Mouse (Mus musculus): ENCODE measurements around the gene Stk32b. TPM values are rescaled to one million over a fixed set of nuclear protein-coding genes. Genes with fewer than 3 reads are reported as not detected.

Stk32b gene
- polyA plus RNA-seq, 1 experiment from 2014 or later = 36.5 TPM

DNA sequence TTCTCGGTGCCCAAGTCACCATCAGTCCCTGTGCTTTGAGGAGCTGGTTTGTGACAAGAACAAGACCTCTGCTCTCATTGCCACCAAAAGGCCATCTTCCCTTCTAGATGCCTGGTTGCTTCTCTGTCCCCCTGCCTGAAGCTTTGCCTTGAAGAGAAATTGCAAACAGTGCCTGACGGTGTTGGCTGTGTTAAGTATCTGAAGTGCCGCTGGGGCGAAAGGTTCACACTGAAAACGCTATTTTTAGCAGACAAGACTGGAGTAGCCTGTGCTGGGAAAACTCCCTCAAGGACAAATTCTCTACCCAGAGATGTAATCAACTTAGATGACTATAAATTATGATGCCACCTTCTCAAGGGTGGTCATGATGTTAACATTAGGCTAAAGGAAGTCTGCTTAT lies 129.1 kb downstream of the Stk32b start:
- Histone ChIP-seq H3K27me3 (replicated peaks) (no peaks in the 10 kb centered on the region), H3K27ac (replicated peaks) (no peak overlapping the region), H3K36me3 (no peaks in the 10 kb centered on the region), H3K4me1 (no peaks in the 10 kb centered on the region), H3K9me3 (replicated peaks) (no peaks in the 10 kb centered on the region), H3K4me3 (replicated peaks) (no peak overlapping the region), H3K4me2 (no peak overlapping the region), H3K9ac (replicated peaks) (no peak overlapping the region)
- 71% methylated on average over 5 of the region's 5 CpGs for WGBS
- no peak for ATAC-seq (ENCODE audit: low FRiP score)

DNA sequence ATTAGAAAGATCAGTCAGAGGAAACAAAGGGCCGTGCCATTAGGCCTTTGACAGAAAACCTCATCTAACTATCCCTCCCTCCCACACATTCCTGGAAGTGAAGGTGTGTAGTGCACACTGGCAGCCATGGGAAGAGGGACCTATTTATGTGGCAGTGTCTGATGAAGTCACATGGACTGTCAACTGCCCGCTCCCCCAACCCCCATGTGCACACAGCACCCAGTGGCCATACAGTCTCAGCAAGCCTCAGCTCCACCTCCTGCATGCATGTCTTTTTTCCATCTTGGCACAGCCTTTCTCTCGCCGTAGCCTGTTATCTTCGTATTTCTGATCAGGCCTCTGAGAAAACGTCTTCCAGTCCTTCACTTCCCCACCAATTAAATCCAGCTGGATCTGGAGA lies 130.9 kb downstream of the Stk32b start:
- WGBS = 79% methylated on average over 6 of the region's 6 CpGs
- Histone ChIP-seq H3K27me3 (replicated peaks) (no peaks in the 10 kb centered on the region), H3K4me3 (replicated peaks) (no peak overlapping the region), H3K36me3 (no peaks in the 10 kb centered on the region), H3K9ac (replicated peaks) (no peak overlapping the region), H3K27ac (replicated peaks) (no peak overlapping the region), H3K4me1 (no peaks in the 10 kb centered on the region), H3K4me2 (no peak overlapping the region), H3K9me3 (replicated peaks) (no peaks in the 10 kb centered on the region)
- ATAC-seq (ENCODE audit: low FRiP score) = no peak

DNA sequence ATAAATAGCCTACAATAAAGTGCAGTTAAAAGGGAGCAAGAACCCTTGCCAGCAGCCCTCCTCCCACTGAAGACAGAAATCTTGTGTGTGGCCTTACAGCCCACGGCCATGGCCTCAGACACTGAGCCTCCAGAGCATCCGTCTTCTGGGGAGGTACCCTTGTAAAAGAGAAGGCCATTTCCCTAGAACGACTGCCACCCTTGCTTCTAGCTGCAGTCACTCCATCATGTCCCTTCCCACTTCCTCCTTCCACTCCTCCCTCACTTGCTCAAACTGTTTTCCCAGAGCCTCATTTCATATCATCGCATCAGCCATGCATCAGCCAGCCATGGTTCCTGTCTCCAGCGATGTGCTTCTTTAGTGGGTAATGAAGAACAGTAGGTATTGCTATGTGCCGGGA lies 141.5 kb downstream of the Stk32b start:
- WGBS = 72% methylated on average over 6 of the region's 6 CpGs
- no peak overlapping the region for H3K4me3 ChIP-seq (replicated peaks)
- no peaks in the 10 kb centered on the region for H3K36me3 ChIP-seq
- H3K9ac ChIP-seq (replicated peaks) = no peak overlapping the region
- no peak for ATAC-seq (ENCODE audit: low FRiP score)
- no peak overlapping the region for H3K4me2 ChIP-seq
- no peaks in the 10 kb centered on the region for H3K4me1 ChIP-seq
- no peak overlapping the region for H3K27ac ChIP-seq (replicated peaks)
- no peaks in the 10 kb centered on the region for H3K9me3 ChIP-seq (replicated peaks)
- no peaks in the 10 kb centered on the region for H3K27me3 ChIP-seq (replicated peaks)

DNA sequence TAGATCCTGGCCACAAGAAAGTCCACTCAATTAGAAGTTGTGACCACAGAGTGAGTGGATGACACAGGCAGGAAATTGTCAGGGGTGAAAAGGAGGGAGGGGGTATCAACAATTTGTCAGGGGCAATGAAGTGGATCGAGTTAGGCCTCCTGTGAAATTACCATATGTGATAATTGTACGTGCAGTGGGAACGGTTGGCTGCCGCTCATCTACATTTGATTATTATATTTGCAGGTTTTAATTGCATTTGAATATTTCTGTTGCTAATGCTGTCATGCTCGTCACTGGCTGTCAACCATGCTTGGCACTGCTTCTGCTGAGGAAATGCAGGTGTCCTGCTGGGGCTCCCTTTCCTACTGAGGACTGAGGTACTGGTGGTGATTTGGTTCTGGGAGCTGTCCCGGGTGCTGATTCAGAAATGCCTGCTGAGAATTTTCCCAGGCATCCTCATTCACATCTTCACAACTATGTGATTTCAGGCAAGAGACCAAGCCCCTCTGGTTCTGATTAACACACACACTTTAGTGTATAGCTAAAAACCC lies 159.6 kb downstream of the Stk32b start:
- H3K4me3 ChIP-seq (replicated peaks) = no peak overlapping the region
- no peak overlapping the region for H3K27ac ChIP-seq (replicated peaks)
- H3K9me3 ChIP-seq (replicated peaks) = no peaks in the 10 kb centered on the region
- no peak for ATAC-seq (ENCODE audit: low FRiP score)
- no peaks in the 10 kb centered on the region for H3K4me1 ChIP-seq
- H3K4me2 ChIP-seq = no peak overlapping the region
- 54% methylated on average over 6 of the region's 6 CpGs for WGBS
- no peak overlapping the region for H3K9ac ChIP-seq (replicated peaks)
- H3K36me3 ChIP-seq = no peaks in the 10 kb centered on the region
- no peaks in the 10 kb centered on the region for H3K27me3 ChIP-seq (replicated peaks)

DNA sequence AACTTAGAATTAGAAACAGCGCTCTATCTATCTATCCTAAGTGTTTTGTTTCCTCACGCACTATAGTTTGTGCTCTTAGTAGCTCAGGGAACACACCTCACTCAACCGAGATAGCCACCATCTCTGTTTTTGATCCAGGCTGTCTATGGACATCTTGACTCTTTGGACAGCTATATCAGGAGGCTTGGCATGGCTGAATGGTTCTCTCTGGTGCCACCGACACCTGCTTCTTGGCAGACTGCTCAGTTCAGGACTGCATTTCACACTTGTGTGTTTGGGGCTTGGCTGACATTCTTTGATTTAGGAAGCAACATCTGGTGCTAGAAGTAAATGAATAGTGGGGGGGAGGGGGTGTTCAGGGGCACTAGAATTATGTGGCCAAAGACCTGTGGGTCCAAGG lies 162.7 kb downstream of the Stk32b start:
- no peak overlapping the region for H3K9ac ChIP-seq (replicated peaks)
- no peaks in the 10 kb centered on the region for H3K4me1 ChIP-seq
- no peak overlapping the region for H3K4me3 ChIP-seq (replicated peaks)
- H3K9me3 ChIP-seq (replicated peaks) = no peaks in the 10 kb centered on the region
- H3K4me2 ChIP-seq = no peak overlapping the region
- ATAC-seq (ENCODE audit: low FRiP score) = no peak
- no peaks in the 10 kb centered on the region for H3K36me3 ChIP-seq
- H3K27me3 ChIP-seq (replicated peaks) = no peaks in the 10 kb centered on the region
- 92% methylated on average over 4 of the region's 4 CpGs for WGBS
- H3K27ac ChIP-seq (replicated peaks) = no peak overlapping the region

DNA sequence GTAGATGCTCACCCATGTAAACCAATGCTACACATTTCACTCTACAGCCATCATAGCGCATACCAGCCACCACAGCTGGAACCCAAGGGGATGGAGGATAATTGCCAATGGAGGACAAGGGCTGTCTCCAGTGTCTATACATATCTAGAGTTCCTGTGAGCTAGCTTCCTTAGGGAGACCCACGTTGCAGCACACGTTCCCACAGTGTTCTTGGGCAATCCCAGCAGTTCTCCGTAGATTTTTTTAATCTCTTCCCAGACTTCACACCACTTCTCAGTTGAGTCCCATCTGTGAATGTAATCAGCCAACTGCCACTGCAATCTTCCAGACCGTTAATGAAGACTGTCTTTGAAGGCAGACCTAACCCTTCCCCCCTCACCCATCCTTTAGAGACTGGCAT lies 165.3 kb downstream of the Stk32b start:
- 77% methylated on average over 5 of the region's 5 CpGs for WGBS
- no peak overlapping the region for H3K9ac ChIP-seq (replicated peaks)

DNA sequence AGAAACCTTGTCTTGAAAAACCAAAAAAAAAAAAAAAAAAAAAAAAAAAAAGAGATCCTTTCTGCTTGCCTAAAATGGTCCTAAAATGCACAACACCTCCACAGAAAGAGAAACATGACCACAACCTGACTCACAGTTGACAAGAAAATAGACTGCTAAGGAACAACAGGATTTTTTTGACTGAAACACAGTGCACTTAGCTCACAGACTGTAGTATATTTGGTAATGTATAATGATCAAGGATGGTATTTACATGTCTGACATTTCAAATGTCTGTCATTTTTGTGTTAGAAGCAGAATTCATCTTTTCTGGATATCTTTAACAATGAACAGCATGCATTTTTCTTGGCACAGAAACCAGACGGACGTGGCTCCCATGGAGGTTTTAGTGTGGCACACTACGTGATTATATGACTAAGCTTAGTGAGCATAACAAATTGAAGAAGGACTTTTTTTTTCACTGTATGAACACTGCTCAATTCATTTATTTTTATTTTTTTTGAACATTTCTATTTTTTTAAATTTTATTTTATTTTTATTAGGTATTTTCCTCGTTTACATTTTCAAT lies 181.2 kb downstream of the Stk32b start:
- Histone ChIP-seq H3K36me3 (no peaks in the 10 kb centered on the region), H3K9ac (replicated peaks) (no peak overlapping the region), H3K27me3 (replicated peaks) (no peaks in the 10 kb centered on the region), H3K4me3 (replicated peaks) (no peak overlapping the region), H3K4me2 (no peak overlapping the region), H3K27ac (replicated peaks) (no peak overlapping the region), H3K9me3 (replicated peaks) (no peaks in the 10 kb centered on the region), H3K4me1 (no peaks in the 10 kb centered on the region)
- 80% methylated on average over 4 of the region's 4 CpGs for WGBS
- ATAC-seq (ENCODE audit: low FRiP score) = no peak

More for the DNA sequence above, 165.3 kb downstream of the Stk32b start:
- no peak overlapping the region for H3K27ac ChIP-seq (replicated peaks)
- no peaks in the 10 kb centered on the region for H3K36me3 ChIP-seq
- no peak for ATAC-seq (ENCODE audit: low FRiP score)
- no peaks in the 10 kb centered on the region for H3K9me3 ChIP-seq (replicated peaks)
- H3K4me3 ChIP-seq (replicated peaks) = no peak overlapping the region
- no peak overlapping the region for H3K4me2 ChIP-seq
- H3K27me3 ChIP-seq (replicated peaks) = no peaks in the 10 kb centered on the region
- H3K4me1 ChIP-seq = no peaks in the 10 kb centered on the region

DNA sequence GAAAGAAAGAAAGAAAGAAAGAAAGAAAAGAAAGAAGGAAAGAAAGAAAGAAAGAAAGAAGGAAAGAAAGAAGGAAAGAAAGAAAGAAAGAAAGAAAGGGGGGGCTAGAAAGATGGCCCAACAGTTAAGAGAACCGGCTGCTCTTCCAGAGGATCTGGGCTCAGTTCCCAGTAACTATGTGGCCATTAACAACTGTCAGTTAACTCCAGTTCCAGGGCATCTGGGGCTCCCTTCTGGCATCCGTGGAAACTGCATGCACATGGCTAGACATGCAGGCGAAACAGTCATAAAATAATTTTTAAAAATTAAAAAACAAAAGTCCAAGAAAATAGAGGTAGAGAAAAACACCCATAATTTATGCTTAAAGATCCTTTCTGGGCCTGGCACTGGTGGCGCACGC lies 181.7 kb downstream of the Stk32b start:
- no peak for ATAC-seq (ENCODE audit: low FRiP score)
- Histone ChIP-seq H3K4me1 (no peaks in the 10 kb centered on the region), H3K4me2 (no peak overlapping the region), H3K27me3 (replicated peaks) (no peaks in the 10 kb centered on the region), H3K4me3 (replicated peaks) (no peak overlapping the region), H3K9ac (replicated peaks) (no peak overlapping the region), H3K9me3 (replicated peaks) (no peaks in the 10 kb centered on the region), H3K36me3 (no peaks in the 10 kb centered on the region), H3K27ac (replicated peaks) (no peak overlapping the region)
- WGBS = 82% methylated on average over 5 of the region's 5 CpGs

DNA sequence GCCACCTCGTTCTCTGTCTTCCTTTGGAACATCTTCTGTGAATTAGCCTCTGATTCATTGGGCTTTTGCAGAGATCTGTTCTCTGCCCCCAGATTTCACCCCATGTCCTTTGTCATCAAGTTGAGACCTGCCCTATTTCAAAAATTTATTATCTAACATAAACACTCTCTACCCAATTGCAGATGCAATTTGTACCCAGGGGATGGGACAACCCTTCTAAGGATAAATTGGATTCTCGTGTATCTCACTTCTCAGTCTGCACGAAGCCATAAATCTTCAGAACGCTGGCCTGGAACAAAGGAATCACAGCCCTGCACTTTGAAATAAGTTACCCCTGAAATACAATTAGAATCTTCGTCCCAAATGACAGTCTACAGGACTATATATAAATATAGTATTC lies 191.6 kb downstream of the Stk32b start:
- no peaks in the 10 kb centered on the region for H3K27me3 ChIP-seq (replicated peaks)
- H3K9me3 ChIP-seq (replicated peaks) = no peaks in the 10 kb centered on the region
- H3K4me2 ChIP-seq = no peak overlapping the region
- 47% methylated on average over 5 of the region's 5 CpGs for WGBS
- H3K4me3 ChIP-seq (replicated peaks) = no peak overlapping the region
- no peak for ATAC-seq (ENCODE audit: low FRiP score)
- H3K9ac ChIP-seq (replicated peaks) = no peak overlapping the region
- no peaks in the 10 kb centered on the region for H3K36me3 ChIP-seq
- no peaks in the 10 kb centered on the region for H3K4me1 ChIP-seq
- no peak overlapping the region for H3K27ac ChIP-seq (replicated peaks)

DNA sequence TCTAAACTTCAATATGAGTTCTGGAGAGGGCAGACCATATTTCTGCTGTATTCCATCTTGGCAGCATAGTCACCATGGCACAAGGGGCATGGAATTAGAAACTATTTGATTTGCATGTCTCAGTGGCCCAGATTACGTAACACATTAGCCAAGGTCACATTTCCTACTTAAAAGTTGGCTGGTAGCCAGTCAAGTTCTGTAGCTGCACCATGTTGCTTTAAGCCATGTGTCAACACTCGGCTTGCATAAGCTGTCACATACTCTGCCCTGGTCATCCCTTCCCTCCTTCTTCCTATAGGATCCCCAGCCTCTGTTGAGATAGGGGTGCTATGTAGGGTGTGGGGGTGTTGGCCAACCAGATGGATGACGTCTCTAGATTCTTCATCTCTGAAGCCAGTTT lies 196.5 kb downstream of the Stk32b start:
- no peak overlapping the region for H3K27ac ChIP-seq (replicated peaks)
- no peak for ATAC-seq (ENCODE audit: low FRiP score)
- H3K36me3 ChIP-seq = no peaks in the 10 kb centered on the region
- WGBS = 85% methylated on average over 3 of the region's 3 CpGs
- H3K4me2 ChIP-seq = no peak overlapping the region
- no peak overlapping the region for H3K4me3 ChIP-seq (replicated peaks)
- no peaks in the 10 kb centered on the region for H3K27me3 ChIP-seq (replicated peaks)
- H3K9ac ChIP-seq (replicated peaks) = no peak overlapping the region
- no peaks in the 10 kb centered on the region for H3K9me3 ChIP-seq (replicated peaks)
- H3K4me1 ChIP-seq = no peaks in the 10 kb centered on the region

DNA sequence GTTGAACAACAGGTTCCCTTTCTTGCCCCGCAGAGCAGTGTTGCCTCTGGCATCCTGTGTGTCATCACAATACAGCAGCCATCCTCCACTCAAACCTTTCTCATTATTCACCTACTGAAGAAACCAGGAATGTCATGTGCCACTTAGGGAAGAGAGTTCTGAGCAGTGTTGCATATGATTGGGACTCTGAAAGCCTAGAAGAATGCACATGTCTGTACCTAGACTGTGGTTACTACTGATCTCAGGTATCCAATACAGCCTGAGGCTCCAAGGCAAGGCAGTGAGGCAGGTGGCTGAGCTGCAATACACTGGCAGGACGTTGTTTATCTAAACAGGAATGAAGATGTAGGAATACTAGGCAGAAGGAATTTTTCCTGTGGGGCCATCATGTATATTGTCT lies 204.5 kb downstream of the Stk32b start:
- no peak overlapping the region for H3K4me2 ChIP-seq
- H3K4me1 ChIP-seq = 0 out of 2 replicates have a peak, but pooled peaks cover 4% of the 10 kb centered on the region
- no peaks in the 10 kb centered on the region for H3K9me3 ChIP-seq (replicated peaks)
- ATAC-seq (ENCODE audit: low FRiP score) = no peak
- 41% methylated on average over 2 of the region's 2 CpGs for WGBS
- no peaks in the 10 kb centered on the region for H3K36me3 ChIP-seq
- H3K9ac ChIP-seq (replicated peaks) = no peak overlapping the region
- H3K27ac ChIP-seq (replicated peaks) = no peak overlapping the region
- no peak overlapping the region for H3K4me3 ChIP-seq (replicated peaks)
- H3K27me3 ChIP-seq (replicated peaks) = no peaks in the 10 kb centered on the region

DNA sequence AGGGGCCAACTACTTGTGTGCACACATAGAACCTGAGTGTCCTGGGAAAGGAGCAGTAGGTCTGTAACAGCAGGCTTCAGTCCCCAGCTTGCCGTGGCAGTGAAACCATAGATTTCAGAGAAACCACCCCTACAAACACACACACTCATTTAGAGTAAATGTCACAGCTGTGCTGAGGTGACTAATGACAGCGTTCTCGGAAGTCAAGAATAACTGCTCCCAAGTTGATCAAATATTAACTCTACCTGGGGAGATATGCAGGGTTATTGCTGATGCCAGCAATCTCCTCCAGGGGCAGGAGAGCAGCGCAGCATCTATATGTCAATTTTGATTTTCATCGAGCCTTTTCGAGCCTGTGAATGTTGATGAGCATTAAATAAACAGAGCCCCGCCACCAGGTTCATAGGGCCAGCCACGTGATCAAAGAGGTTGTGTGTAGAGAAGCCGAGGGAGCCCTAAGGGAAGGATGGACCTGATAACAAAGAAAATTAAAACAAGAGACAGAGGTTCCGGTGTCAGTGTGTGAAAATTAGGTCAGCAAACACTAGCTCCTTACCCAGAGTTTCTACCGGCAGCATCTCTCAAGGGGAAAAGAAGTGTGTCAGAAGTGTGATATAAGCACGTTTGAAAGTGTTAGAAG lies 210.0 kb downstream of the Stk32b start:
- Histone ChIP-seq H3K4me2 (no peak overlapping the region), H3K36me3 (no peaks in the 10 kb centered on the region), H3K9me3 (replicated peaks) (no peaks in the 10 kb centered on the region), H3K27ac (replicated peaks) (no peak overlapping the region), H3K4me1 (peaks cover 4% of the 10 kb centered on the region), H3K4me3 (replicated peaks) (no peak overlapping the region), H3K9ac (replicated peaks) (no peak overlapping the region), H3K27me3 (replicated peaks) (no peaks in the 10 kb centered on the region)
- 46% methylated on average over 12 of the region's 12 CpGs for WGBS
- no peak for ATAC-seq (ENCODE audit: low FRiP score)
